Mouse (Mus musculus) stomach, embryonic 14.5 days (tissue): ENCODE data around the gene Mslnl. TPM values are rescaled to one million over a fixed set of nuclear protein-coding genes. Genes with fewer than 3 reads are reported as not detected.

Experiments used
- ATAC-seq: fragments of 200-750 bp; cut with Nextera tagmentation; 2 replicates; pipeline ENCODE4 v1.8.0; 2017; ENCODE audit warnings: low read depth, moderate TSS enrichment; ENCODE audit not compliant: insufficient number of reproducible peaks, insufficient read depth, low FRiP score
- H3K27ac ChIP-seq: fragments of 300-500 bp; sonication (generic); 2 replicates; pipeline ENCODE4 v1.5.1; 2014; ENCODE audit warnings: mild to moderate bottlenecking, low read length, moderate library complexity, mixed read lengths
- H3K27me3 ChIP-seq: fragments of 300-500 bp; sonication (generic); 2 replicates; pipeline ENCODE4 v1.6.1; 2014; ENCODE audit warnings: low read length, control low read depth, mixed read lengths; ENCODE audit not compliant: control insufficient read depth, insufficient read depth
- H3K36me3 ChIP-seq: fragments of 300-500 bp; sonication (generic); 2 replicates; pipeline ENCODE4 v1.6.1; 2014; ENCODE audit warnings: mild to moderate bottlenecking, control low read depth, low read length, moderate library complexity, mixed read lengths; ENCODE audit not compliant: control insufficient read depth, insufficient read depth
- H3K4me1 ChIP-seq: fragments of 300-500 bp; sonication (generic); 2 replicates; pipeline ENCODE4 v1.6.1; 2014; ENCODE audit warnings: low read length, control low read depth, mixed read lengths; ENCODE audit not compliant: control insufficient read depth, insufficient read depth
- H3K4me2 ChIP-seq: fragments of 300-500 bp; sonication (generic); replicated peaks from 2 replicates; pipeline ENCODE4 v1.6.1; 2014; ENCODE audit warnings: low read depth, low read length, control low read depth
- H3K4me3 ChIP-seq: fragments of 300-500 bp; sonication (generic); 2 replicates; pipeline ENCODE4 v1.5.1; 2014; ENCODE audit warnings: low read depth, low read length, control low read depth
- H3K9ac ChIP-seq: fragments of 300-500 bp; sonication (generic); replicated peaks from 2 replicates; pipeline ENCODE4 v1.6.1; 2014; ENCODE audit warnings: low read depth, mild to moderate bottlenecking, control low read depth, low read length, moderate library complexity, mixed read lengths
- H3K9me3 ChIP-seq: fragments of 300-500 bp; sonication (generic); 2 replicates; pipeline ENCODE4 v1.6.1; 2016; ENCODE audit warnings: low read depth, low read length, control low read depth; ENCODE audit not compliant: control insufficient read depth
- WGBS: fragments of 180-500 bp; shearing (Covaris S2); extraction: QIAGEN DNeasy Blood & Tissue Kit; methylation state at CpG from one replicate; pipeline ENCODE4 v1.1.7; 2014; 5-methylcytosine and 5-hydroxymethylcytosine counted together
- polyA plus RNA-seq: library from polyadenylated mRNA; unstranded; fragments of >200 nt; fragmentation: Nextera tagmentation; extraction: Ambion mirVana; gene quantifications from 2 replicates; pipeline ENCODE4 v1.2.1, GENCODE M21; 2014

Gene Mslnl
- not detected in 2 replicates for polyA plus RNA-seq

DNA sequence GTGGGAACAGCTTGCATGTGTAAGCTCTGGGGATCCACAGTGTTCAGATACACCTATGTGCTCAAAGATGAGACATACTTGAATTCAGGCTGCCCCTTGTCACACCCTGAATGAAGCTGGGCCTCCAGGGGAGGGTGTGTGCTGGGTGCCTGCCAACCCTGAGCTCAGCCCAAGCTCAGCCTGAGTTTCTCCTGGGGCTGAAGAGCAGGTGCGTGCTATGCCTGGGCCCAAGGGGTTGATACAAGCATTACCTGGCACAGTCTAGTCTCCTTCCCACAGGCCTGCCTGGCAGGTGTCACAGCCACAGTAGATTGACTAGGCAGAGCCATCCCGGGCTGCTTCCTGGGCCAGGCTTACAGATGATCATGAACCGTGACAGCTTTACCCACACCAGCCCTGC lies at the start of gene Mslnl:
Gene Mslnl, plus strand, starts transcription at position 298 of the 400 bp plus-strand sequence.
- Histone ChIP-seq H3K4me1 (no peaks in the 10 kb centered on the region), H3K9ac (no peak within 1 kb of the TSS), H3K27ac (no peak within 1 kb of the TSS), H3K4me3 (no peak within 1 kb of the TSS), H3K4me2 (no peak within 1 kb of the TSS), H3K36me3 (no peaks in the 10 kb centered on the region), H3K27me3 (no peaks in the 10 kb centered on the region), H3K9me3 (no peaks in the 10 kb centered on the region)
- no peak for ATAC-seq
- 89% methylated on average over 3 of the region's 3 CpGs for WGBS

GRCm38 (mm10) chr17:25686323-25686722 lies 49.5 kb upstream of the Mslnl start:
- no peak overlapping the region for H3K9ac ChIP-seq
- H3K4me1 ChIP-seq = no peaks in the 10 kb centered on the region
- H3K4me2 ChIP-seq = no peak overlapping the region
- no peaks in the 10 kb centered on the region for H3K36me3 ChIP-seq
- WGBS = 41% methylated on average over 7 of the region's 7 CpGs
- ATAC-seq = no peak
- H3K27me3 ChIP-seq = no peaks in the 10 kb centered on the region
- H3K27ac ChIP-seq = no peak overlapping the region
- no peaks in the 10 kb centered on the region for H3K9me3 ChIP-seq
- no peak overlapping the region for H3K4me3 ChIP-seq

GRCm38 (mm10) chr17:25688922-25689321 lies 46.9 kb upstream of the Mslnl start:
- Histone ChIP-seq H3K4me3 (no peak overlapping the region), H3K27me3 (no peaks in the 10 kb centered on the region), H3K9me3 (no peaks in the 10 kb centered on the region), H3K9ac (no peak overlapping the region), H3K27ac (no peak overlapping the region), H3K36me3 (no peaks in the 10 kb centered on the region), H3K4me1 (no peaks in the 10 kb centered on the region), H3K4me2 (no peak overlapping the region)
- ATAC-seq = no peak
- WGBS = 79% methylated on average over 4 of the region's 4 CpGs

DNA sequence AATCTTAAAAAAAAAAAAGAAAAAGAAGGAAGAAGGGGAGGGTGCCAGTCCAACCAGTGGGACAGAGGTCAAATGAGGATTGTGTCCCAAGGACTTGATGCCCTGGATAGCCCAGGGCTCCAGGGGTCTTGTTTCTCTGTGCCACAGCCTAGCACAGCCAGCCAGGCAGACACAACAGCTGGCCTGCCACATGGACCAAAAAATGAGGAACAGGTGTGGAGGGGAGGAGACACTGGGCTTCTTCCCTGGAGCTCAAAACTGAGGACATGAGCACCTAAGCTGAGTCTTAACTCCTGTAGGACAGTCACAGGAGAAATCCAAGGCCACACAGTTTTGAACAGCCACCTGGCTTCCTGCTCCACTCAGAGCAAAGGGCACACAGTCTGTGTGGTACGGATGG lies 39.6 kb upstream of the Mslnl start:
- Histone ChIP-seq H3K9me3 (no peaks in the 10 kb centered on the region), H3K27ac (no peak overlapping the region), H3K4me2 (no peak overlapping the region), H3K4me1 (no peaks in the 10 kb centered on the region), H3K9ac (no peak overlapping the region), H3K36me3 (no peaks in the 10 kb centered on the region), H3K4me3 (no peak overlapping the region), H3K27me3 (no peaks in the 10 kb centered on the region)
- ATAC-seq = no peak
- 53% methylated on average over 1 of the region's 1 CpGs for WGBS

DNA sequence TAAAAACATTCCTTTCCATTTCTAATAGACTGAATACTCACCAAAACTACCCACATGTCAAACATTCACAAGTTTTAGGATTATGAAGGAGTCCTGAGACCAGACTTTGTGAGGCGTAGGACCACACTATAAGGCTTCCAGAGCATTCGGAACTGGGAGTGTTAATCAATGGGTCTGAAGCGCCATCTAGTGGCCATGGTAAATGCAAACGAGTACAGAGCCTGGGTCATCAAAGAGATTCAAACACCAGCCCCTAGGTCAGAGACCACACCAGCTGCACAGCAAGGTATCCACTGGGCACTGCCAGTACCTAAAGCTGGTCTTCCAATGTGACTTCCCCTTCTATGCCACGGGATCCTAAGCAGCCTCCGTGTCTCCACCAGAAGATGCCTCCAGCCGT lies 37.4 kb upstream of the Mslnl start:
- Histone ChIP-seq H3K27ac (no peak overlapping the region), H3K9me3 (no peaks in the 10 kb centered on the region), H3K4me1 (no peaks in the 10 kb centered on the region), H3K9ac (no peak overlapping the region), H3K4me2 (no peak overlapping the region), H3K36me3 (no peaks in the 10 kb centered on the region), H3K27me3 (no peaks in the 10 kb centered on the region), H3K4me3 (no peak overlapping the region)
- peak; percentile 42; the same call in 1 of the 2 replicates for ATAC-seq
- WGBS = 13% methylated on average over 7 of the region's 7 CpGs

DNA sequence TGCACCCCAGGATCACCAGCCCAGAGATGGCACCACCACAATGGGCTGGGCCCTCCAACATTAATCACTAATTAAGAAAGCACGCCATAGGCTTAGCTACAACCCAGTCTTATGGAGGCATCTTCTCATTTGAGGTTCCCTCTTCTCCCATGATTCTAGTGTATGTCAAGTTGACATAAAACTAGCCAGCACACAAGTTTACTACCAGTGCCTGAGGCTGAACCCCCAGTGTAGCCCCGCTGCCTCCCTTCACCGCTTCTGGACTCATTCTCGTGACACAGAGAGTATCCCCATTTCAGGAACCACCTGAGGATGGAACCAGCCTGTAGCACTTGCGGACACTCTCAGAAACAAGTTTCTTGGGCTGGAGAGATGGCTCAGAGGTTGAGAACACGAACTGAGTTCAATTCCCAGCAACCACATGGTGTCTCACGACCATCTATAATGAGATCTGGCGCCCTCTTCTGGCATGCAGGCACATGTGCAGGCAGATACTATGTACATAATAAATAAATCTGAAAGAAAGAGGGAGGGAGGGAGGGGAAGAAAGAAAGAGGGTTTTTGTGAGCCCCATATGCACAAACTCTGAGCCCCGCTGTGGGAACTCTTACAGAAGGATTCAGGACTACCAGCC lies 34.9 kb upstream of the Mslnl start:
- 58% methylated on average over 9 of the region's 9 CpGs for WGBS
- Histone ChIP-seq H3K27ac (no peak overlapping the region), H3K27me3 (no peaks in the 10 kb centered on the region), H3K4me3 (no peak overlapping the region), H3K36me3 (no peaks in the 10 kb centered on the region), H3K9me3 (no peaks in the 10 kb centered on the region), H3K9ac (no peak overlapping the region), H3K4me1 (no peaks in the 10 kb centered on the region), H3K4me2 (no peak overlapping the region)
- no peak for ATAC-seq

GRCm38 (mm10) chr17:25709994-25710393 lies 25.8 kb upstream of the Mslnl start:
- Histone ChIP-seq H3K36me3 (no peaks in the 10 kb centered on the region), H3K4me3 (no peak overlapping the region), H3K4me1 (no peaks in the 10 kb centered on the region), H3K9me3 (no peaks in the 10 kb centered on the region), H3K4me2 (no peak overlapping the region), H3K27ac (no peak overlapping the region), H3K9ac (no peak overlapping the region), H3K27me3 (no peaks in the 10 kb centered on the region)
- ATAC-seq = no peak
- WGBS = 92% methylated on average over 2 of the region's 2 CpGs

DNA sequence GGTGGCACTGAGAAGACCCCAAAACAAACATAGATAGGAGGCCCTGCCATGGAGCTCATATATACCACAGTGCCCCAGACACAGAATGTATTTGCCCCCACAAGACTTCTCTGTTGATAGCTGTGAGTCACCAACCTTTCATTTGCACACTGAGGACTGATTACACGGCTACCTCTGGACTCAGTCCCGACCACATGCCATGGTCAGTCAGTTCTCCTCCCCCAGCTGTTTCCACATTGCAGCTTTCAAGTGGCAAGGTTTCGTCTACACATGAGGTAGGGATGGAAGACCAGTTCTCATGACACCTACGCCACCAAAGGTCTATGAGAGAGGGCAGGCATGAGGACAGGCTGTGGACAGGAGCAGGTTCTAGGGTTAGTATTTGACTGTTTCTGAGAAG lies 24.7 kb upstream of the Mslnl start:
- H3K4me2 ChIP-seq = no peak overlapping the region
- no peak for ATAC-seq
- H3K36me3 ChIP-seq = no peaks in the 10 kb centered on the region
- no peak overlapping the region for H3K9ac ChIP-seq
- 72% methylated on average over 4 of the region's 4 CpGs for WGBS
- H3K4me1 ChIP-seq = no peaks in the 10 kb centered on the region
- no peaks in the 10 kb centered on the region for H3K27me3 ChIP-seq
- H3K27ac ChIP-seq = no peak overlapping the region
- H3K9me3 ChIP-seq = no peaks in the 10 kb centered on the region
- H3K4me3 ChIP-seq = no peak overlapping the region

DNA sequence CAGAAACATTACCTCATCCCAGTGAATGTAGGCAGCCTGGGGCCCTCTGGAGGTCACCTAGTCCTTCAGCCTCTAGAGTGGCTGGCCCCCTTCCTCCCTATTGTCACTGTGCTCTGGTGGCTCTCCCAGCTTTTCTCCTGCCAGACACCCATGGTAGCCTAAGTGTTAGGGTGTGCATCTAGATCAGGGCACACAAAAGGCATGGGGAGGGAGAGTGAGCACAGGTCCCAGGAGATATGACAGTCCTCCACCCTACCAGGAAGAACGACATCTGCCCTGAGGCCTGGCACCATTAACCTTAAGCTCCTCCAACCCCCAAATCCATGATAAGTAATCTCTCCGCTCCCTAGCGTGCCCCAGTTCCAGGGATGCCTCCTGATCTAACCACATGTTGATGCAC lies 20.2 kb upstream of the Mslnl start:
- ATAC-seq = no peak
- no peak overlapping the region for H3K4me2 ChIP-seq
- no peaks in the 10 kb centered on the region for H3K9me3 ChIP-seq
- H3K4me1 ChIP-seq = peaks cover 11% of the 10 kb centered on the region; the same call in 1 of the 2 replicates
- H3K9ac ChIP-seq = no peak overlapping the region
- H3K36me3 ChIP-seq = peaks cover 11% of the 10 kb centered on the region
- H3K27me3 ChIP-seq = 0 out of 2 replicates have a peak, but pooled peaks cover 2% of the 10 kb centered on the region
- H3K27ac ChIP-seq = no peak overlapping the region
- H3K4me3 ChIP-seq = no peak overlapping the region
- 43% methylated on average over 3 of the region's 3 CpGs for WGBS
